Mouse (Mus musculus) C2C12 (cell line): ENCODE data around the gene Gys2.

Experiments
- CTCF ChIP-seq: IDR thresholded peaks from one replicate; pipeline ENCODE4 v1.5.1; 2011; ENCODE audit not compliant: control insufficient read depth, insufficient read depth, insufficient read length
- MAX ChIP-seq: IDR thresholded peaks from one replicate; pipeline ENCODE4 v1.6.1; 2011; ENCODE audit warnings: mild to moderate bottlenecking, control low read depth

DNA sequence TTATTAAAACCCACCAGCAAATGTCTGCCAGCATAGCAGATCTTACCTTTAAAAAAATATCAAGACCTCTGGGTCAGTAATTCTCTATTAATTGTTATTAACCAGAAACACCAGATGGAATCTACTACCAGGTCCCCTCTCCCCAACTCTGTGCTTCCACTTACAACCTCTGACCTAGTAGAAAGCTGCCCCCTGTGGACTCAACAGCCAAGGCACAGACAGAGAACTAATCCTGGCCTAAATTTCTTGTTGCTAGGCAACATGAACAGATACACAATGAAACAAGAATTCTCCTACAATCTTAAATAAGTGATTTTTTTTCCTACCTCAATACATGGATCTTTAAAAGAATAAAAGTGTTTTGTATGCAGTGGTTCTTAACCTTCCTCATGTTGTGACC lies 43.8 kb downstream of the Gys2 start:
- TF ChIP-seq CTCF (no peak), MAX (no peak)
